Mouse (Mus musculus) lung, postnatal 0 days (tissue): ENCODE data around the gene Pdcd1lg2.

Experiments used
- CTCF ChIP-seq: IDR thresholded peaks from 2 replicates; pipeline ENCODE4 v1.5.1; 2016; ENCODE audit warnings: antibody characterized with exemption, mild to moderate bottlenecking
- EP300 ChIP-seq: IDR thresholded peaks from 2 replicates; pipeline ENCODE4 v1.6.1; 2016; ENCODE audit warnings: antibody characterized with exemption, mild to moderate bottlenecking, control low read depth

DNA sequence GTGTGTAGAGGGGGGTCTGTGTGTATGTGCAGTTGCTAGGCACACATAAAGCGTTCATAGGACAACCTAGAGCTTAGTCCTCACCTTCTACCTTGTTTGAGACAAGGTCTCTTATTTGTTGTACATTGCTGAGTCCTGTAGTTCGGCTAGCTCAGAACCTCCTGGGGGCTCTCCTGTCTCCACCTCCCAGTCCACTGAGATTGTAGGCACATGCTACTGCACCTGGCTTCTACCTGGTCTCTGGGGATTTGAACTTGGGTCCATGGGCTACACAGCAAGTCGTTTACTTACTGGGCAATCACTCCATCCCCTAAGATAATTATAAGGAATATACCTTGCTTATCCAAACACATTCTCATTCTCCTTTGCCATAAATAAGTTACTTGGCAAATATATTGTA, 38.1 kb upstream of the Pdcd1lg2 start:
- TF ChIP-seq CTCF = no peak
- TF ChIP-seq EP300 = no peak
